Mouse (Mus musculus): ENCODE measurements around the gene Cdc5l.

Gene Cdc5l

GRCm38 (mm10) chr17:45433419-45434261 lies at the start of gene Cdc5l:
Cdc5l (minus strand) TSS chr17:45433737.
- H3K4me3 ChIP-seq (replicated peaks; ENCODE audit: low read length): peak within 1 kb of the TSS; percentile 98
- H3K9me3 ChIP-seq (ENCODE audit: low read length): no peaks in the 10 kb centered on the region
- H3K36me3 ChIP-seq (ENCODE audit: insufficient read depth, low read length): peaks cover 40% of the 10 kb centered on the region
- no peak for TF ChIP-seq NANOG (IDR thresholded peaks at IDR 0.05; ENCODE audit: borderline replicate concordance, low read length)
- TF ChIP-seq CTCF (conservative IDR thresholded peaks at IDR 0.05; ENCODE audit: low read length): no peak
- no peak for TF ChIP-seq POU5F1 (IDR thresholded peaks at IDR 0.05; ENCODE audit: borderline replicate concordance, low read length)
- no peaks in the 10 kb centered on the region for H3K27me3 ChIP-seq (ENCODE audit: insufficient read depth, low read length)
- peaks cover 37% of the 10 kb centered on the region for H3K4me1 ChIP-seq (replicated peaks; ENCODE audit: low read depth, low read length)

DNA sequence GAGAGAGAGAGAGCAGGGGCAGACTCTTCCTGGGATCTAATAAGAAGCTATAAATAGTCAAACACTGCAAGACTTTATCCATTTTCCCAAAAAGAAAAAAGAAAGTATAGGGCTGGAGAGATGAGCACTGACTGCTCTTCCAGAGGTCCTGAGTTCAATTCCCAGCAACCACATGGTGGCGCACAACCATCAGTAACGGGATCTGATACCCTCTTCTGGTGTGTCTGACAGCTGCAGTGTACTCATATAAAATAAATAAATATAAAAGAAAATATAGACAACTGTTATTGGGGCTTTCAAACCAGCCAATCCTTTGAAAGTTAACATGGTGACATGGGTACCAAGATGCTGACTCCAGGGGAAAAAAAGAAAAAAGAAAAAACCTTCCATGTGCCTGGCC lies 46.9 kb upstream of the Cdc5l start:
- H3K36me3 ChIP-seq (ENCODE audit: insufficient read depth, low read length): no peaks in the 10 kb centered on the region
- H3K4me1 ChIP-seq (replicated peaks; ENCODE audit: low read depth, low read length): peaks cover 48% of the 10 kb centered on the region
- H3K27me3 ChIP-seq (ENCODE audit: insufficient read depth, low read length): no peaks in the 10 kb centered on the region
- H3K9me3 ChIP-seq (ENCODE audit: low read length): peaks cover 23% of the 10 kb centered on the region
- no peak overlapping the region for H3K4me3 ChIP-seq (replicated peaks; ENCODE audit: low read length)
- TF ChIP-seq CTCF (conservative IDR thresholded peaks at IDR 0.05; ENCODE audit: low read length) (peak; percentile 29), NANOG (IDR thresholded peaks at IDR 0.05; ENCODE audit: borderline replicate concordance, low read length) (no peak), POU5F1 (IDR thresholded peaks at IDR 0.05; ENCODE audit: borderline replicate concordance, low read length) (no peak)

DNA sequence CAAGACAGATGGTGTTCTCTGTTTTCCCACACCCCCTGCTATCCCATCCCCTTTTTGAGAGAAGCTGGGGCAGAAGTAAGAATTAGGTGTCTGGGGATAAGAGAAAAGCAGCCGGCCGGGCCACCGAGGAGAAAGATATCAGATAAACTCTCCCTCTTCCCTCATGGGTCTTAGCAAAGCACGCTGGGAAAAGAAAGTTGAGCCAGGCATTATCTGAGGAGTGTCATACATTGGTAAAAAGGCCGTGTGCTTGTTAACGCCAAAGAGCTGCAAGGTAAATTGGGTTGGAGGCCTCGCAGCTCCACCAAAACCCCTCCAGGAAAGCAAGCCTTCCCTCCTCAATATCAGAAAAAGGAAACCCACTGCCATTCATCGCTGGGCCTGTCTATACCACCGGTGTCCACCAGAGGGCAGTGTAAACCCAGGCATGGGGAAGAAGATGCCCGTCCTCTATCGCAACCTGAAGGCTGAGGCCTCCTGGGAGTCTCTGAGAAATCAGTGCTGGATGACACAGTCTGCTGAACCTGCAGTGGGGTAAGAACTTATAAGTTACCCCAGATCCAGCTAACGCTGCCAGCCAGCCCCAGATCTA lies 44.8 kb upstream of the Cdc5l start:
- Histone ChIP-seq H3K4me1 (replicated peaks; ENCODE audit: low read depth, low read length) (peaks cover 65% of the 10 kb centered on the region), H3K27me3 (ENCODE audit: insufficient read depth, low read length) (no peaks in the 10 kb centered on the region), H3K9me3 (ENCODE audit: low read length) (peaks cover 23% of the 10 kb centered on the region), H3K4me3 (replicated peaks; ENCODE audit: low read length) (peak overlapping the region; percentile 39), H3K36me3 (ENCODE audit: insufficient read depth, low read length) (no peaks in the 10 kb centered on the region)
- TF ChIP-seq NANOG (IDR thresholded peaks at IDR 0.05; ENCODE audit: borderline replicate concordance, low read length): no peak
- no peak for TF ChIP-seq POU5F1 (IDR thresholded peaks at IDR 0.05; ENCODE audit: borderline replicate concordance, low read length)
- TF ChIP-seq CTCF (conservative IDR thresholded peaks at IDR 0.05; ENCODE audit: low read length): peak; percentile 100

DNA sequence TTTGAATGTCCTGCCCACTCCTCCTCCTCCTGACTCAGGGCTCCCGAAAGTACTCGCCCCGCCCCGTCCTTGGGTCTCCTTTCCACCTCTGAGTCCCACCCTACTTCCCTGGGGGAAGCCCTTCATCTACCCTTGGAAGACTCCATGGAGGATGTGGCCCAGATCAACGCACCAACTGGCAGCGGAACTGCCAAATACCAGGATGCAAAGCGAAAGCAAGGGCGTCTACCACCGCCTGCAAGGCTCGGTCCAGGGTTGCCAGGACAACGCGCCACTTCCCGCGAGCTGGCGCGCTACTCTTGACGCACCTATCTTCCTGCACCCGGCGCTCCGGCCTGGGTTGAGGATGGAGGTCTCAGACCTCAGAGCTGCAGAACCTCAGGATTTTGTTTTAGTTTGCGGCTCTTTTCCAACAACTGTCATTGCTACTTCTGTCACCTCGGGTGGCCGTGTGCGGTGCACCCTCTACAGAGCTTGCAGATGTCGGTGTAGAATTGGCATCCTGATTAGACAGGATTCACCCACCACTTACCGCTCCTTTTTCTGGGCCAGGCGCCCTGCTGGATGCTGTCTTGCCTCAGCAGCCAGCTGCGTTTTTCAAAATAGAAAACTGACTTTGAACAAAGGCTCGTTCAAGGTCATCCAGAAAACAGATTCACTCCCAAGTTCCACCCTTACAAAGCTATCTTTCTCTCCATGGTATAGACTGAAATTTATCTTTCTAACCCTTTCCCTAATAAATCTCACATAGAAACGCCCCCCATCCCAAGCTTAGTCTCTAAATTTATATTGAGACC lies 41.3 kb upstream of the Cdc5l start, which contains the start of gene Spats1:
TSS of gene Spats1 (minus strand) at position 747 of the 797 bp plus-strand sequence.
- no peaks in the 10 kb centered on the region for H3K36me3 ChIP-seq (ENCODE audit: insufficient read depth, low read length)
- peaks cover 72% of the 10 kb centered on the region for H3K4me1 ChIP-seq (replicated peaks; ENCODE audit: low read depth, low read length)
- TF ChIP-seq POU5F1 (IDR thresholded peaks at IDR 0.05; ENCODE audit: borderline replicate concordance, low read length) (no peak), CTCF (conservative IDR thresholded peaks at IDR 0.05; ENCODE audit: low read length) (no peak), NANOG (IDR thresholded peaks at IDR 0.05; ENCODE audit: borderline replicate concordance, low read length) (no peak; the same call in 1 of the 2 replicates)
- no peaks in the 10 kb centered on the region for H3K27me3 ChIP-seq (ENCODE audit: insufficient read depth, low read length)
- no peaks in the 10 kb centered on the region for H3K9me3 ChIP-seq (ENCODE audit: low read length)
- H3K4me3 ChIP-seq (replicated peaks; ENCODE audit: low read length): peak within 1 kb of the TSS; percentile 73

DNA sequence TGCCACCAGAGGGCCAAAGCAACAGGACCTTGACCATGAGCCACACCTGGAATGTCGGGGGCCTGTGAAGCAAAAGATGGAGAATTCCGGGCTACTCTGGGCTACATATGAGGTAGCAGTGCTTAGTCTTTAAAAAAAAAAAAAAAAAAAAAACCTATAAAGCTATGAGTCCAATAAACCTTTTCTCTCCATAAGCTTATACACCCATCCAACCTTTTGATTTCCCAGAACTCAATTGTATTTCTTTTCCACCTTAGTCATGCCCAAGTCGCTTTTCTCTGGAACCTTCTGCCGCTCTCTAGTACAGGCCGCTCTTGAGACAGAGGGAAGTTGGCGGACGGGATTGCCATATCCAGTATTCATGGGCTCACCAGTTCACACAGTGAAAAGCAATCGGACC lies 40.6 kb upstream of the Cdc5l start:
- H3K36me3 ChIP-seq (ENCODE audit: insufficient read depth, low read length): no peaks in the 10 kb centered on the region
- no peaks in the 10 kb centered on the region for H3K9me3 ChIP-seq (ENCODE audit: low read length)
- H3K27me3 ChIP-seq (ENCODE audit: insufficient read depth, low read length): no peaks in the 10 kb centered on the region
- H3K4me3 ChIP-seq (replicated peaks; ENCODE audit: low read length): peak overlapping the region; percentile 73
- peaks cover 72% of the 10 kb centered on the region for H3K4me1 ChIP-seq (replicated peaks; ENCODE audit: low read depth, low read length)
- TF ChIP-seq CTCF (conservative IDR thresholded peaks at IDR 0.05; ENCODE audit: low read length): no peak
- TF ChIP-seq POU5F1 (IDR thresholded peaks at IDR 0.05; ENCODE audit: borderline replicate concordance, low read length): no peak
- TF ChIP-seq NANOG (IDR thresholded peaks at IDR 0.05; ENCODE audit: borderline replicate concordance, low read length): no peak

GRCm38 (mm10) chr17:45473667-45474066 lies 40.1 kb upstream of the Cdc5l start:
- H3K9me3 ChIP-seq (ENCODE audit: low read length): no peaks in the 10 kb centered on the region
- no peaks in the 10 kb centered on the region for H3K36me3 ChIP-seq (ENCODE audit: insufficient read depth, low read length)
- H3K27me3 ChIP-seq (ENCODE audit: insufficient read depth, low read length): no peaks in the 10 kb centered on the region
- H3K4me3 ChIP-seq (replicated peaks; ENCODE audit: low read length): peak overlapping the region; percentile 73
- peaks cover 69% of the 10 kb centered on the region for H3K4me1 ChIP-seq (replicated peaks; ENCODE audit: low read depth, low read length)
- no peak for TF ChIP-seq CTCF (conservative IDR thresholded peaks at IDR 0.05; ENCODE audit: low read length)
- no peak for TF ChIP-seq NANOG (IDR thresholded peaks at IDR 0.05; ENCODE audit: borderline replicate concordance, low read length)
- TF ChIP-seq POU5F1 (IDR thresholded peaks at IDR 0.05; ENCODE audit: borderline replicate concordance, low read length): no peak

DNA sequence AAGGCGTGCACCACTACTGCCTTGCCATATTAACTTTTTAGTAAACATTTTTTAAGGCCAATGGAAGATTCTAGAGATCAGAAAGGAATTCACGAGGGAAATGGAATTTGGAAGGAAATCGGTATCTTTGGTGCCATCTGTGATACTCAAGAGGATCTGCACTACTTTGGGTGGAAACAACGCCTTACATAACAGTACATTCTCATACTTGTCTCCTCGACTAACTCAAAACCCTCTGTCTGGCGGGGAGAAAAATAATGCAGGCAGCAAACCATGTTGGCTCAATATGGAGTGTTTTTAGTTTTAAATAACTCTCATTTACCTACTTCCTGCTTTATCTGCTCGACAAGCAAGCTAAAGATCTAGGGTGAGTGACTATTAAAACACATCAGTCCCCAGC lies 37.2 kb upstream of the Cdc5l start:
- no peaks in the 10 kb centered on the region for H3K36me3 ChIP-seq (ENCODE audit: insufficient read depth, low read length)
- peaks cover 53% of the 10 kb centered on the region for H3K4me1 ChIP-seq (replicated peaks; ENCODE audit: low read depth, low read length)
- H3K4me3 ChIP-seq (replicated peaks; ENCODE audit: low read length): no peak overlapping the region
- no peaks in the 10 kb centered on the region for H3K27me3 ChIP-seq (ENCODE audit: insufficient read depth, low read length)
- TF ChIP-seq CTCF (conservative IDR thresholded peaks at IDR 0.05; ENCODE audit: low read length) (no peak), NANOG (IDR thresholded peaks at IDR 0.05; ENCODE audit: borderline replicate concordance, low read length) (no peak), POU5F1 (IDR thresholded peaks at IDR 0.05; ENCODE audit: borderline replicate concordance, low read length) (no peak)
- H3K9me3 ChIP-seq (ENCODE audit: low read length): peaks cover 8% of the 10 kb centered on the region

DNA sequence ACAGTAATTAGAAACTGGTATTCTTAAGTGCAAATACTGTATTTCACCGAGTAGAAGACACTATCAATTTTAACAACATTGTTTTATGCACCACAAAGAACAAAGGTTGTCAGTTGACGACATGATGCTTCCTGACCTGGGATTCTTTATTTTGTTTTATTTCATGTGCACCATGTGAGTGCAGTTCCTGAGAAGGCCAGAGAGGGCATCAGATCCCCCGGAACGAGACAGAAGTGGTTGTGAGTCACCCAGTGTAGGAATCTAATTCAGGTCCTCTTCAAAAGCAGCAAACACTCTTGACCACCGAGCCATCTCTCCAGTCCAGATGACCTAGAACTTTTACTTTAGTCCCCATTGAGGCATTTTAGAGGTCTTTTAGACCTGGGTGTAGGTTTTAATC lies 34.8 kb upstream of the Cdc5l start:
- Histone ChIP-seq H3K27me3 (ENCODE audit: insufficient read depth, low read length) (no peaks in the 10 kb centered on the region), H3K36me3 (ENCODE audit: insufficient read depth, low read length) (no peaks in the 10 kb centered on the region), H3K4me1 (replicated peaks; ENCODE audit: low read depth, low read length) (peaks cover 52% of the 10 kb centered on the region), H3K4me3 (replicated peaks; ENCODE audit: low read length) (no peak overlapping the region), H3K9me3 (ENCODE audit: low read length) (peaks cover 8% of the 10 kb centered on the region)
- no peak for TF ChIP-seq POU5F1 (IDR thresholded peaks at IDR 0.05; ENCODE audit: borderline replicate concordance, low read length)
- no peak for TF ChIP-seq NANOG (IDR thresholded peaks at IDR 0.05; ENCODE audit: borderline replicate concordance, low read length)
- TF ChIP-seq CTCF (conservative IDR thresholded peaks at IDR 0.05; ENCODE audit: low read length): peak; percentile 77

Measured in E14TG2a.4 (cell line).